Mouse (Mus musculus): Measurements from ENCODE around the gene Tsen54.

- TF ChIP-seq CTCF (IDR thresholded peaks at IDR 0.05) = peak; percentile 29
- TF ChIP-seq POLR2A (IDR thresholded peaks at IDR 0.05; ENCODE audit: insufficient read depth, low read depth, low read length) = no peak
Observed at GRCm38 (mm10) chr11:115863895-115864294, 49.4 kb downstream of the Tsen54 start.

Data from heart, adult 2 months (tissue).